Mouse (Mus musculus) kidney, adult 2 months (tissue): ENCODE data around the gene Actr2.

Experiments
- CTCF ChIP-seq: fragments of 200-500 bp; conservative IDR thresholded peaks from 2 replicates; pipeline ENCODE4 v1.5.1; 2011; ENCODE audit warnings: low read depth, mild to moderate bottlenecking, control low read depth, low read length, moderate library complexity, mixed read lengths; ENCODE audit not compliant: insufficient read depth, insufficient read length
- POLR2A ChIP-seq: fragments of 200-500 bp; IDR thresholded peaks from one replicate; pipeline ENCODE4 v1.6.1; 2011; ENCODE audit warnings: low read depth, low read length, control low read depth

GRCm38 (mm10) chr11:20106946-20107345 is 5.8 kb downstream of the Actr2 start:
- TF ChIP-seq POLR2A: no peak
- no peak for TF ChIP-seq CTCF
